In the genomic region with DNA sequence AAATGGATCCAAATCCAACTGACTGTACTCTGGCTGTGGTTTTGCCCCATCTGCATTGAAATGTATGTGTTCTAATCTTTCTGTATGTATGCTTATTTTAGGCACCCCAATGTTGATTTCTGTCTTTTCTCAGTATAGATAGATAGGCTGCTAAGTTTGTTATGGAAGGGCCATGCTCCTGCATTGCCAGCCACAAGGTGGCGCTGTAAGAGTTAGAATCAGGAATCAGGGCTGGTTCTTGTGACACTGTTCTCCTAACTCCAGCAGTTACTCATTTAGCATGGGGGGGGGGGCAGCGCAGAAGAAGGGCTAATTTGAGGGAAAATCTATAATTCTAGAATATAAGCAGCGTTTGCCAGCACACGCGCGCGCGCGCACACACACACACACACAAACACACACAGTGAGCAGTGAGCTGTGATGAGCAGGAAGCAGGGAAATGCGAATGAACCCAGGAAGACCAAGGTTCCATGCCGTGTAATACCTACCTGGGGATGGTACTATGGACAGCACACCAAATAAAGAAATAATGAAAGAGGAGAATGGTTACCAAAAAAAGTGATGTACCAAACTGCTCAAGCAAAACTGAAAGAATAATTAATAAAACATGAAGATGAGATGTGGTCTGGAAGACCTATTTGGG, we compare ENCODE assay signal across 8 mouse cellular contexts.
A peak's percentile ranks its signal among the peaks of the same experiment; 100 is the strongest.
DNase-seq lines count a peak whose midpoint lies in the region; ATAC-seq lines count a peak whose summit lies in the region.

No protein-coding gene starts in this region.

- H3K27me3 ChIP-seq in heart, embryonic 10.5 days (ENCODE audit: insufficient read depth, poor library complexity, severe bottlenecking): no peaks in the 10 kb centered on the region
- no peaks in the 10 kb centered on the region for H3K27me3 ChIP-seq in forebrain, embryonic 10.5 days (ENCODE audit: poor library complexity, severe bottlenecking)

- WGBS in heart, embryonic 10.5 days: 58% methylated on average over 11 of the region's 11 CpGs
- WGBS in forebrain, embryonic 10.5 days: 64% methylated on average over 11 of the region's 11 CpGs

- peak; percentile 86 for DNase-seq in heart, adult 11 months
- no peak for DNase-seq in heart, embryonic 10.5 days (ENCODE audit: low spot score)
- peak; percentile 34 for DNase-seq in brain, embryonic 18.5 days (ENCODE audit: low read depth, low spot score)
- peak; percentile 64 for DNase-seq in forebrain, embryonic 10.5 days (ENCODE audit: extremely low spot score, low spot score)
- DNase-seq in layer of hippocampus, postnatal 10 days (ENCODE audit: low spot score in 2 of 2): peak; percentile 80 to 84
- peak; percentile 37 to 75 for DNase-seq in spleen, postnatal 4 days (ENCODE audit: low spot score in 2 of 2)

- no peak overlapping the region for H3K4me3 ChIP-seq in heart, embryonic 10.5 days
- H3K4me3 ChIP-seq in forebrain, embryonic 10.5 days: no peak overlapping the region

- H3K4me1 ChIP-seq in heart, embryonic 10.5 days: no peaks in the 10 kb centered on the region
- peaks cover 13% of the 10 kb centered on the region for H3K4me1 ChIP-seq in forebrain, embryonic 10.5 days

- H3K9me3 ChIP-seq in heart, embryonic 10.5 days: no peaks in the 10 kb centered on the region
- H3K9me3 ChIP-seq in forebrain, embryonic 10.5 days: no peaks in the 10 kb centered on the region

- H3K27ac ChIP-seq in heart, embryonic 10.5 days: no peak overlapping the region
- H3K27ac ChIP-seq in forebrain, embryonic 10.5 days: no peak overlapping the region

- ATAC-seq in hematopoietic stem cell, adult 5-6 weeks (replicated peaks in 1 of 2; ENCODE audit: insufficient read depth in 1 of 2, low FRiP score in 2 of 2, low TSS enrichment in 1 of 2, low read depth in 1 of 2, poor library complexity in 2 of 2, severe bottlenecking in 2 of 2): peak; percentile 72 to 73; a peak in 3 of 4 replicates
- 0 out of 2 replicates have a peak, but pooled peaks have one; percentile 73 for ATAC-seq in megakaryocyte-erythroid progenitor cell, adult 5-6 weeks (replicated peaks; ENCODE audit: low FRiP score, low TSS enrichment, poor library complexity, severe bottlenecking)

- no peaks in the 10 kb centered on the region for H3K36me3 ChIP-seq in heart, embryonic 10.5 days
- peaks cover 12% of the 10 kb centered on the region for H3K36me3 ChIP-seq in forebrain, embryonic 10.5 days (replicated peaks)
